Mouse (Mus musculus): ENCODE data around the gene Gemin6. TPM values are rescaled to one million over a fixed set of nuclear protein-coding genes. Genes with fewer than 3 reads are reported as not detected.
"Not testable (repeated sequence)": the region's sequence is repeated elsewhere in the genome, so short reads cannot be mapped to it uniquely, and the experiment has no call there.

Gene Gemin6
- polyA plus RNA-seq, 1 experiment from 2014 or later, result 32.6 TPM

DNA sequence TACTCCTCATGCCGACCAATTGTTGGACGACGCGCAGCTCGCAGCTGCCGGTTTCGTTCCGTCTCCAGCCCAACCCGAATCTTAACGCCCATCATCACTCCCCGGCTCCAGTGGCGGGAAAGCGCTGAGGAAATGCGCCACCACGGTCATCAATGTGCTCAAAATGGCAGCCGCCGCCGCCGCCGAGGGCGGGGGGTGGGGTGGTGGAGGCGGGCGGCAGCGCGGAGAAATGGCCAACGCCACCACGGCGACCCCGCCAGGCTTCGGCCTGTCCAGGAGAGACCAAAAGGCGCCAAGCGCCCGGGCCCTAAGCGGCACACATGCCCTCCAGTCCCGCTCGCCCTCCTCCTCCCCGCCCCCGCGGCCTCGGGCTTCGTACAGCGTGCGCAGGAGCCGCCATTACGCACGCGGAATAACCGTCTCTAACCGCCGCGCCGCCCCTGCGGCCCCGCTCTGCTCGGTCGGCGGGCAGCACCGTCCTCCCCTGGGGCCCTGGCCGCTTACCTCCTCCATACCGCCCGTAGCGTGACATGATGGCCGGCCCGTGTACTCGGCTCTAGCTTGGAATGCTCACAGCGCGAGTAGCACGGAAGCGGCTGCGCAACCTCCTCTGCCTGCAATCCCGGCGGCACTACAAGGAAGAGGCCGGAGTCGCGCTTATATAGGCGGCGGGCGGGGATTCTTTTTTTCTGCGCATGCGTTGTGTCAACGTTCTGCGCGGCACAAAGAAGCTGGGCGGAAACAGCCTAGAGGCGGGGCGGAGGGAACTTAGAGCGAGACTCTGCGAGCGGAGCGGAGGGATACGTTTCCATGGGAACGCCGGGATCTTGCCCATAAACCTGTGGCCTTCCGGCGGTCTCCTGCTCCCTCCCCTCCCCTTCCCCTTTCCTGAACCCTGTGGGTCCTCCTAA, 17.3 kb upstream of the Gemin6 start, which contains the start of the genes Srsf7 and Ttc39d:
TSS of gene Srsf7 (minus strand) at position 637 of the 911 bp plus-strand sequence.
TSS of gene Ttc39d (plus strand) at position 790 of the 911 bp plus-strand sequence.
- peaks cover 23% of the 10 kb centered on the region for H3K36me3 ChIP-seq
- H3K4me3 ChIP-seq, result peak within 1 kb of the TSS; percentile 95
- H3K27me3 ChIP-seq, result no peaks in the 10 kb centered on the region
- H3K9me3 ChIP-seq, result no peaks in the 10 kb centered on the region
- WGBS, result under 1% methylated on average over 82 of the region's 95 CpGs
- peak; percentile 94 for ATAC-seq (ENCODE audit: insufficient number of reproducible peaks, low FRiP score, low TSS enrichment, low read depth)
- peak within 1 kb of the TSS; percentile 99 for H3K9ac ChIP-seq
- peak within 1 kb of the TSS; percentile 61 for H3K4me2 ChIP-seq
- H3K27ac ChIP-seq, result peak within 1 kb of the TSS; percentile 99
- H3K4me1 ChIP-seq, result peaks cover 9% of the 10 kb centered on the region

DNA sequence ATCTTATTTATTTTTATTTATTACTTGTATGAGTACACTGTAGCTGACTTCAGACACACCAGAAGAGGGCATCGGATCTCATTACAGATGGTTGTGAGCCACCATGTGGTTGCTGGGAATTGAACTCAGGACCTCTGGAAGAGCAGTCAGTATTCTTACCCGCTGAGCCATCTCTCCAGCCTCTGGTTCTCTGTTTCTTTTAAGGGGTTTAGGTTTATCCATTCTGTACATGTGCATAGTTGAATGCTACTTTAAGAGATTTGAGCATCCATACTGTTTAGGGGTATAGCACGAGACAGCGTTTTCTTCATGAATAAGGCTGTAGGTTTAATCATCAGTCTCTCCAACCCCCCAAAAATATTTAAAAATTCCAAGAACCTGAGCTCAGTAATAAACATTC, 10.2 kb upstream of the Gemin6 start:
- H3K27ac ChIP-seq; H3K4me2 ChIP-seq; H3K36me3 ChIP-seq; ATAC-seq (ENCODE audit: insufficient number of reproducible peaks, low FRiP score, low TSS enrichment, low read depth); H3K4me3 ChIP-seq; H3K4me1 ChIP-seq; H3K27me3 ChIP-seq; H3K9me3 ChIP-seq; H3K9ac ChIP-seq: not testable (repeated sequence)
- WGBS, result 91% methylated on average over 4 of the region's 4 CpGs

DNA sequence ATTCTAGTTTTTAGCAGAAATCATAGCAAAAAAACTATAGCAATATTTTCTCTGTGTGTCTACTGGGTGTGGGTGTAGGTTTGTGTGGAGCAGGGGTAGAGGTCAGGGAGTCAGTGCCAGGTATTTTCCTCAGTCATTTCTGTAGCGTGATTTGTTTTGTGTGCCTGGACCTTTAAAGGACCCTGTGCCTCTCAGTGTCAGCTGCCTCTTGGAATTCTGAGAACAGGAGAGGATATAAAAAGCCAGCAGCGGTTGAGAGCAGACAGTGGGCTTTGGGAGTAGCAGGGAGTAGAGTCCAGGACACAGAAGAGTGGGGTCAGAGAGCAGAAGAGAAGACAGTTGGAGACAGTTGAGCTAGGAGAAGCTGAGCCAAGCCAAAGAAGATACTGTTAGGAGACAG, 4.1 kb upstream of the Gemin6 start:
- Histone ChIP-seq H3K36me3 (no peaks in the 10 kb centered on the region), H3K4me3 (no peak overlapping the region), H3K4me2 (no peak overlapping the region), H3K9ac (no peak overlapping the region), H3K4me1 (0 out of 2 replicates have a peak, but pooled peaks cover 3% of the 10 kb centered on the region), H3K27ac (no peak overlapping the region), H3K27me3 (no peaks in the 10 kb centered on the region), H3K9me3 (no peaks in the 10 kb centered on the region)
- WGBS, result 69% methylated on average over 2 of the region's 2 CpGs
- no peak for ATAC-seq (ENCODE audit: insufficient number of reproducible peaks, low FRiP score, low TSS enrichment, low read depth)

DNA sequence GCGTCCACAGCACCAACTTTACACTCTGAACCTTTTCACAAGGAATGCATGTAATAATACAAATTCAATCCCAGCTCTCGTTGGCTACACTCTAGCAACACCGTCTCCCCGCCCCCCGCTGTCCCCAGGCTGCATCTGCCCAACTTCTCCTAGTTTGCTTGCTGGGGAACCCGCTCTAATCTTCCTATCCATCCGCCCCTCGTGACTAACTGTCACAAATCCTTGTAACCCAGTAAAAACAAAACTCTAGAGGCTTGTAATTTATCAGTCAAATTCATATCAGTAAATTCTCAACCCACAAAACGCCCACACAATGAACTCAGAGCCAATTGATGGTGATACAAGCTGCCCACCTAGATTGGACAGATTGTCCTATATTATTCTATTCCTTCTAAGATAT, 3.0 kb upstream of the Gemin6 start:
- no peak overlapping the region for H3K27ac ChIP-seq
- H3K4me2 ChIP-seq, result no peak overlapping the region
- no peaks in the 10 kb centered on the region for H3K36me3 ChIP-seq
- H3K27me3 ChIP-seq, result no peaks in the 10 kb centered on the region
- 64% methylated on average over 9 of the region's 9 CpGs for WGBS
- H3K9ac ChIP-seq, result no peak overlapping the region
- H3K9me3 ChIP-seq, result no peaks in the 10 kb centered on the region
- no peak overlapping the region for H3K4me3 ChIP-seq
- 0 out of 2 replicates have a peak, but pooled peaks cover 3% of the 10 kb centered on the region for H3K4me1 ChIP-seq
- ATAC-seq (ENCODE audit: insufficient number of reproducible peaks, low FRiP score, low TSS enrichment, low read depth), result no peak

DNA sequence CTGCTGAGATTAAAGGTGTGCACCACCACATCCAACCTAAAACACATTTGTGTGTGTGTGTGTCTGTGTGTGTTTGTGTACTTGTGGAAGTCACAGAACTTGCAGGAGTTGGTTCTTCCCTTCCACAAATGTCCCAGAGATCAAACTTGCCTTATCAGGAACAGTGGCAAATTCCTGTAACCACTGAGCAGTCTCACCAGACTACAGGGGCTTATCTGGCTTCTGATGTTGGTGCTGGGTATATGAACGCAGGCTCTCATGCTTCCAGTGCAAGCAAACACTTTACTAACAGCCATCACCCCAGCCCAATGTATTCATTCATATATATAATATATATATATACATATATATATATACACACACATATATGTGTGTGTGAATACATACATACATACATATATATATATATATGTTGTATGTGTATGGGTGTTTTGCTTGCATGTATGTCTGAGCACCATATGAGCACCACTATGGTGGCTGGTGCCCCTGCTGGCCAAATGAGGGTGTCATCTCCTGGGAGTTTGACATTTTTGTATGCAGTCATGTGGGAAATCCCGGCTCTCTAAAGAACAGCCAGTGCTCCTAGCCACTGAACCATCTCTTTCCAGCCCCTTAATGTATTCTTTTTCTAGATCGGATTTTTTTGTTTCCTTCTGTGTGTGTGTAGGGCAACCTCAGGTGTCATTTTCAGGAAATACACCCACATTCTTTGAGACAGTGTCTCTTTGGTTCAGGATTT, 2.2 kb upstream of the Gemin6 start:
- Histone ChIP-seq H3K27me3 (no peaks in the 10 kb centered on the region), H3K9ac (no peak overlapping the region), H3K27ac (no peak overlapping the region), H3K4me2 (no peak overlapping the region), H3K36me3 (no peaks in the 10 kb centered on the region), H3K9me3 (no peaks in the 10 kb centered on the region), H3K4me1 (peaks cover 3% of the 10 kb centered on the region; the same call in 1 of the 2 replicates), H3K4me3 (no peak overlapping the region)
- WGBS, result 82% methylated on average over 3 of the region's 3 CpGs
- no peak for ATAC-seq (ENCODE audit: insufficient number of reproducible peaks, low FRiP score, low TSS enrichment, low read depth)

DNA sequence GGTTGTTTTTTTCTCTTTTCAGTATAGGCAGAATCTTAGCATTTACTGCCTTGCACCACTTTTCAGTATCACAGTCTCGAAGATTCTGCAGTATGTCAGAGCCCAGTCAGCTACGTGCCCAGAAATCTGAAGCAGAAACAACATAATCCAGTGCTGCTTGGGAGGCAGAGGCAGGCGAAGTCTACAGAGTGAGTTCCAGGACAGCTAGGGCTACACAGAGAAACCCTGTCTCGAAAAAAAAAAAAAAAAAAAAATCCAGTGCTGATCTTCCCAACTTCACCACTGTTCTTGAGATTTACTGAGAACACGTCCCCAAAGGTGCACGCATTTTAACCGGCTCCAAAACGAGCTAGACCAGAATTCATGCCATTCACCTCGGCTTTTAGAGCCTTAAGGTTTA, 412 bp upstream of the Gemin6 start:
- Histone ChIP-seq H3K9ac (peak overlapping the region; percentile 66), H3K9me3 (no peaks in the 10 kb centered on the region), H3K36me3 (no peaks in the 10 kb centered on the region; the same call in 1 of the 2 replicates), H3K4me3 (peak overlapping the region; percentile 60), H3K4me2 (peak overlapping the region; percentile 61), H3K27ac (peak overlapping the region; percentile 92), H3K4me1 (peaks cover 3% of the 10 kb centered on the region; the same call in 1 of the 2 replicates), H3K27me3 (no peaks in the 10 kb centered on the region)
- 10% methylated on average over 9 of the region's 9 CpGs for WGBS
- ATAC-seq (ENCODE audit: insufficient number of reproducible peaks, low FRiP score, low TSS enrichment, low read depth), result peak; percentile 50; the same call in 1 of the 2 replicates

DNA sequence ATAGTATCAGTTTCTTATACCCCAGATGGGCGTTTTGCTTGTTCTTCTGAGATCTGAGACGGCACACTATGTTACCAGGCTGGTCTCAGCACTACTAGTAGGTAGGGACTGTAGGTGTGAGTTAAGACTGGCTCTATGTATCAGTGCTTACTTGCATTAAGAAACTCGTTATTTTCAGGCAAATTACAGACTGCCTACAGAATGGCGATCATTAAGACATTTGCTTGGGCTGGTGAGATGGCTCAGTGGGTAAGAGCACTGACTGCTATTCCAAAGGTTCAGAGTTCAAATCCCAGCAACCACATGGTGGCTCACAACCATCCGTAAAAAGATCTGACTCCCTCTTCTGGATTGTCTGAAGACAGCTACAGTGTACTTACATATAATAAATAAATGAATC, 901 bp downstream of the Gemin6 start:
- Histone ChIP-seq H3K4me2 (peak overlapping the region; percentile 61), H3K4me3 (peak overlapping the region; percentile 60), H3K27ac (peak overlapping the region; percentile 92; the same call in 1 of the 2 replicates), H3K9ac (peak overlapping the region; percentile 66; the same call in 1 of the 2 replicates)
- H3K27me3 ChIP-seq; H3K36me3 ChIP-seq; ATAC-seq (ENCODE audit: insufficient number of reproducible peaks, low FRiP score, low TSS enrichment, low read depth); H3K4me1 ChIP-seq; H3K9me3 ChIP-seq: not testable (repeated sequence)
- 56% methylated on average over 5 of the region's 5 CpGs for whole genome bisulfite sequencing

DNA sequence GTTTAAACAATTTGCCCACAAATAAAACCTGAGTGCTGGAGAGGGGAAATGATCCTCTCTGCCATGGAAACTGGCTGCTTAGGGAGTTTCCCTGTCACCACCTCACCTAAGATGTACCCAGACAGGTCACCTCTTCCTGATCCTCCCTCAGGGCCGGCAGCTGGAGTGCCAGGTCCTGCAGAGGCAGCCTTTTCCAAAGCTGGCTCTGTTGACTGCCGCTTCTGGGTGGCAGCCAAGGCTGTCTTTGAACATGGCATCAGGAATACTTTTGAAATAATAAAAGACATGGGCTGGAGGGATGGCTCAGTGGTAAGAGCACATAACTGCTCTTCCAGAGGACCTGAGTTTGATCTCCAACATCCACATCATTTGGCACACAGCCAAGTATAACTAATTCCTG, 5.2 kb downstream of the Gemin6 start:
- H3K27me3 ChIP-seq, result no peaks in the 10 kb centered on the region
- H3K9me3 ChIP-seq, result no peaks in the 10 kb centered on the region
- WGBS, result 79% methylated on average over 2 of the region's 2 CpGs

DNA sequence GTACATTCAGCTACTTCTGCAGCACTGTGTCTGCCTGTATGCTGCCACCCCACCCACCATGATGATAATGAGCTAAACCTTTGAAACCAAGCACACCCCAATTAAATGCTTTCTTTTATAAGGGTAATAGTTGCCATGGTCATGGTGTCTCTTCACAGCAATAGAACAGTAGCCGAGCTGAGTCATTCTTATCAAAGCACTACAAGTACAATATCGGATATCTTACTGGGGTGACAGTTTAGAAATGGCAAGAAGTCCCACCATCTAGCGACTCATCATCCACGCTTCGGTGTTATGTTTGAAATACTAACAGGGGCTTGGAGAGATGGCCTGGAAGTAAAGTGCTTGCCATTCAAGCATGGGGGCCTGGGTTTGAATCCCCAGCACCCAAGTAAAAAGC, 9.6 kb downstream of the Gemin6 start:
- no peak overlapping the region for H3K9ac ChIP-seq
- H3K27me3 ChIP-seq, result no peaks in the 10 kb centered on the region
- no peaks in the 10 kb centered on the region for H3K9me3 ChIP-seq
- WGBS, result 92% methylated on average over 5 of the region's 5 CpGs
- no peak overlapping the region for H3K4me2 ChIP-seq
- H3K4me1 ChIP-seq, result peaks cover 4% of the 10 kb centered on the region
- H3K27ac ChIP-seq, result no peak overlapping the region
- no peak for ATAC-seq (ENCODE audit: insufficient number of reproducible peaks, low FRiP score, low TSS enrichment, low read depth)
- H3K4me3 ChIP-seq, result no peak overlapping the region
- H3K36me3 ChIP-seq, result peaks cover 14% of the 10 kb centered on the region

More for the DNA sequence above, 5.2 kb downstream of the Gemin6 start:
- no peak for ATAC-seq (ENCODE audit: insufficient number of reproducible peaks, low FRiP score, low TSS enrichment, low read depth)
- Histone ChIP-seq H3K36me3 (no peaks in the 10 kb centered on the region; the same call in 1 of the 2 replicates), H3K4me2 (no peak overlapping the region), H3K4me3 (no peak overlapping the region), H3K9ac (no peak overlapping the region), H3K27ac (no peak overlapping the region), H3K4me1 (peaks cover 6% of the 10 kb centered on the region)

DNA sequence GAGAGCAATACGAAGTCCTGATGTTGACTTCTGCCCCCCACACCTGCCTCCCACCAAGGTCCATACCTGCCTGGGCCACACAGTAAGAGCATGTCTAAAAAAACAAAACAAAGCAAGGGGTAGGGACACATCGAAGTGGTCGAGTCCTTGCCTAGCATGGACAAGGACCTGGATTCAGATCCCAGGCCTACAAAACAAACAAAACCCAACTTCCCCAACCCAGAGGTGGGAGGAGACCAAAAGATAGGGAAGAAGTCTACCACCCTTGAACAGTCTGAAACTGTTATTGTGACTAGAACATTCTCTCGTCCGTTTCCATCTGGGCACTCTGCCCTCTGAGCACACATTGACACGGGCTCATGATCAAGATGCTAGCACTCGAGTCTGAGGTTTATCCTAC, 10.1 kb downstream of the Gemin6 start:
- ATAC-seq (ENCODE audit: insufficient number of reproducible peaks, low FRiP score, low TSS enrichment, low read depth), result no peak

DNA sequence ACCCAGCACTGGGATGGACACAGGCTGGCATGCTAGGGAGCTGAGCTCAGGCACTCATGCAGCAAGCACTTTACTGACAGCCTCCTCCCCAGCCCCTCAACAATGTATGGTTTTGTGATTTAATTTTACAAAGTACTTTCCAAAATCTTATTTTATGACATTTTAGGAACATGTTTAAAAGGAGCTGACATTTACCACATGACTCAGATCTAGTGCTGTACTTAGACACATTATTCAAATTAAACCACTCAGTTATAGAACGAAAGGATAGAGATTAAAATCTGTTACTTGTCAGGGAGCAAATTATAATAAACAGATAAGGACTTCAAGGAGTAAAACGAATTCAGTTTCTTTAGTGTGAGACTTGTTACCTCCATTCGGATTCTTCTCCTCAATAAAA, 11.2 kb downstream of the Gemin6 start:
- Histone ChIP-seq H3K9me3 (no peaks in the 10 kb centered on the region), H3K27me3 (no peaks in the 10 kb centered on the region), H3K4me1 (no peaks in the 10 kb centered on the region), H3K27ac (no peak overlapping the region), H3K4me3 (no peak overlapping the region), H3K9ac (no peak overlapping the region), H3K36me3 (peaks cover 30% of the 10 kb centered on the region), H3K4me2 (no peak overlapping the region)
- ATAC-seq (ENCODE audit: insufficient number of reproducible peaks, low FRiP score, low TSS enrichment, low read depth), result no peak
- 79% methylated on average over 3 of the region's 3 CpGs for WGBS

More for the DNA sequence above, 10.1 kb downstream of the Gemin6 start:
- Histone ChIP-seq H3K4me2 (no peak overlapping the region), H3K4me1 (peaks cover 1% of the 10 kb centered on the region), H3K9me3 (no peaks in the 10 kb centered on the region), H3K27me3 (no peaks in the 10 kb centered on the region), H3K4me3 (no peak overlapping the region), H3K36me3 (peaks cover 19% of the 10 kb centered on the region), H3K9ac (no peak overlapping the region), H3K27ac (no peak overlapping the region)
- WGBS, result 83% methylated on average over 7 of the region's 7 CpGs

DNA sequence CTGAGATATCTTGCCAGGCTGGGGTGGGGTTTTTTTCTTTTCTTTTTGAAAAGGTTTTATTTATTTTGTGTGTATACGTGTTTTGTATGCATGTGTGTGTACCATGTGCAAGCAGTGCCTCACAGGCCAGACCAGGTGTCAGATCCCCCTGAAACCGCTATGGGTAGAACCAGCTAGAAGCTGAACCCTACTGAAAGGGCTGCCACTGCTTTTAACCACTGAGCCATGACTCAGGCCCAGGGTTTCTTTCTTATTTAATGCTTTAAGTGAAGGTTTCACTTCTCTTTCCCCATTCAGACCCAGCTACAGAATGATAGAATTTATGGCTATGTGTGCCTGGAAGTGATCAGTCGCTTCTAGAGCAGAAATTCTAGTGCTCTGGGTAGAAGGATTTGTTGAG, 12.6 kb downstream of the Gemin6 start:
- no peaks in the 10 kb centered on the region for H3K4me1 ChIP-seq
- no peak overlapping the region for H3K27ac ChIP-seq
- no peak overlapping the region for H3K4me3 ChIP-seq
- no peaks in the 10 kb centered on the region for H3K27me3 ChIP-seq
- 92% methylated on average over 3 of the region's 3 CpGs for WGBS
- H3K9me3 ChIP-seq, result no peaks in the 10 kb centered on the region
- H3K9ac ChIP-seq, result no peak overlapping the region
- peaks cover 40% of the 10 kb centered on the region for H3K36me3 ChIP-seq
- no peak for ATAC-seq (ENCODE audit: insufficient number of reproducible peaks, low FRiP score, low TSS enrichment, low read depth)
- H3K4me2 ChIP-seq, result no peak overlapping the region
